Mouse (Mus musculus) thymus, postnatal 25 days (tissue): ENCODE measurements around the gene Pde6b.

ENCODE experiments used
- DNase-seq: peaks from one replicate; pipeline ENCODE4 v3.0.0; 2022

The Pde6b gene

DNA sequence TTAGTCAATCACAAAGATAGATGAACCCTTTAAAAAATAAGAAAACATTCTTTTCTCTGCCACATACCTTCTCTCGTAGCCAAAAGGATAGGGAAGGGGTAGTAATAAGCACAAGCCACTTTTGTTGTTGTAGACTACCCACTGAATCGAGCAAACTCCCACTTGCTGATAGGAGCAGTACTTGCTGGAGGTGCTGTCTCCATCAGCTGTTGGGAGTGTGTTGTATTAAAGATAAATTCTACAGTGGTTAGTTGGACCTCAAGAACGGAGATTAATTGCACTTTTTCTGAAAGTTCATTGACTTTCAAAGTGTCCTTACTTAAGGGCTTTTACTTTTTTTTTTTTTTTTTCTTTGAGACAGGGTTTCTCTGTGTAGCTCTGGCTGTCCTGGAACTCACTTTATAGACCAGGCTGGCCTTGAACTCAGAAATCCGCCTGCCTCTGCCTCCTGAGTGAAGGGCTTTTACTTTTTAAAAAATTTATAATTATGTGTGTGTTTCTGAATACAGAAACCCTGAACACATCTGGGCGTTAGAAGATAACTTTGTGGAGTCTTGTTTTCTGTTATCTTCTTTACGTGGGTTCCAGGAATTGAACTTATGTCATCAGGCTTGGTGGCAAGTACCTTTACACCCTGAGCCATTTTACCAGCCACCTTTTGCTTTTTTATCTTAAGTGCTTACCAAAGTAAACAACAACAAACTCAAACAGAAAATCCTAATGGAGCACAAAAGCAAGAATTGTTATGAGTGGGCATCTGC is 77.1 kb downstream of the Pde6b start:
- DNase-seq, result no peak

DNA sequence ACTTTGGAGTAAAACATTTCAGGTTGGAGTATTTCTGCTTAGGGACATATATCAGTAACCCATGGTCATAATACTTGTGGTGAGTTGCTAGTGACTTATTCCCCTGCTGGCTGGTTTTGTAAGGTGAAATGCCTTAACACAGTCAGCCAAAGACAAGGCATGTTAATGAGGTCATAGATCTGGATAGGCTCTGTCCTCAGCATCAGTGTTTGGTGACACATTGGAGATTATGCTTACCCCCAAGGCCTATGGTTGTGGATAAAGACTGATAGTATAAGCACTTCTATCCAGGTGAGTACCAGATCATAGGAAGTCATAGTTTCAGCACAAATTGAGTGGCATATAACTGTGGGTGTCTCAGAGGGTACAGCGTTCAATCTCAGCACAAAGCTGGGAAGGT is 78.5 kb downstream of the Pde6b start:
- no peak for DNase-seq

DNA sequence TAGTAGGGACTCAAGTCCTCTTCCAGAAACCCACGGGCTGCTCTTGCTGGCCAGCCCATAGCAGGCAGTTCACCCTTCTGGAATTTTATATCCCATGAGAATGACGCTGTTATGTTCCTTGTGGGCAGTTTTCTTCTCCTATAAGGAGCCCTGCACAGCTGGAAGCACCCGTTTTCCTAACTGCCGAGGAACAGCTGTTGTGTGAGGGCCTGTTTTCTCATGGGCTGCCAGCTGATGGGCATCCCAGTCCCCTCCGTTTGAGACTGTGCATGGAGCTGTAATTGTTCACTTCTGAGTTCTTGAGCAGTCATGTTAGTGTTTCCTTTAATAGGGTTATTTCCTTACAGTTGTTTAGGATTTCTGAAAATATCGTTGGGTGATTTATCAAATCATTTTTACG is 81.4 kb downstream of the Pde6b start:
- DNase-seq, result no peak

DNA sequence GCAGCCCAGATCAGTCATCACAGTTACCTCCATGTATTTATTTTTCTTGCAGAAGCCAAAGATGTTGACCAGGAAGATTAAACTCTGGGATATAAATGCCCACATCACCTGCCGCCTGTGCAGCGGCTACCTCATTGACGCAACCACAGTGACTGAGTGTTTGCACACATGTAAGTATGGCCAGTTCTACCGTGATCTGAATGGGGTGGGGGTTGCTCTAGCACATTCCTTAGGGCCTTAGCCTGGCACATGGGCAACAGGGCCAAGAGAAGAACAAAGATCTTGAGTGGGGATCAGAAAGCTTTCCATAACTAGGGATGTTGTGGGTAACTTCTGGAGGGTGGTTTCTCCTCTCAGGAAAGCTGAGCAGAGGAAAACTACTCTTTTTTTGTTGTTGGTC is 85.5 kb downstream of the Pde6b start:
- no peak for DNase-seq

DNA sequence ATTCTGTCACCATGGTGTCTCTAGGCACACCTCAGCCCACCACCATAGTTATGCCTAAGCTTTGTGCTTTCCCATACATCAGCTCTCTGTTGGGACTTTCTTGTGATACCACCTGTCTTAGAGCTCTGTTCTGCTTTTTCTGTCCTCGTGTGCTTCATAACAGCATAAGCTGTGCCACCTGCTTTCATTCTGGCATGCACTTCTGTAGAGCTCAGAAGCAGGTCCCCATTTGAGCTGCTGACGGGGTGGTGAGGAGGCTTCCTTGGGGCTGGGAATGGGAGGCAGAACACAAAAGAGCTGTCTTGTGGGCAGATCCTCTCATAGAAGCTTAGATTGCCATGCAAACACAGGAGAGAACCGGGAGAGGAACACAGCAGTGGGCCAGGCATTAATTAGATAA is 87.8 kb downstream of the Pde6b start:
- no peak for DNase-seq
